ENCODE assay signal across 20 mouse cellular contexts in genomic region chr12:77198253-77198652, GRCm38 (mm10). TPM values are rescaled to one million over a fixed set of nuclear protein-coding genes. Genes with fewer than 3 reads are reported as not detected.
DNase-seq lines count a peak whose midpoint lies in the region; ATAC-seq and TF ChIP-seq lines count a peak whose summit lies in the region.
"Had no signal": no experiment of that assay in that cellular context is flagged by ENCODE, and none has a peak within 500 bp of the region (broad histone marks: within the 10 kb centered on the region; RNA-seq: fewer than 3 reads in every experiment).

No protein-coding gene starts in this region.

- no peak overlapping the region for H3K4me3 ChIP-seq in cerebellum, adult 2 months (replicated peaks; ENCODE audit: insufficient read depth, low read depth, low read length)
- H3K4me3 ChIP-seq in layer of hippocampus, adult 2 months = no peak overlapping the region
- no peak overlapping the region for H3K4me3 ChIP-seq in stomach, embryonic 15.5 days (replicated peaks)
- H3K4me3 ChIP-seq: embryonic facial prominence, embryonic 13.5 days; forebrain, embryonic 13.5 days; heart, embryonic 10.5 days; liver, embryonic 13.5 days had no signal

- H3K4me1 ChIP-seq in cerebellum, adult 2 months (ENCODE audit: control insufficient read depth, insufficient read depth, low read length) = peaks cover 7% of the 10 kb centered on the region
- no peaks in the 10 kb centered on the region; the same call in 1 of the 2 replicates for H3K4me1 ChIP-seq in stomach, embryonic 15.5 days
- H3K4me1 ChIP-seq: embryonic facial prominence, embryonic 13.5 days; forebrain, embryonic 13.5 days had no signal

- WGBS in cerebellum, adult 2 months = 95% methylated on average over 4 of the region's 4 CpGs
- WGBS in stomach, embryonic 15.5 days = 84% methylated on average over 4 of the region's 4 CpGs

- no peak for TF ChIP-seq CTCF in cerebellum, adult 2 months (IDR thresholded peaks at IDR 0.05; ENCODE audit: borderline replicate concordance, insufficient read depth, low read depth, low read length)
- no peak for TF ChIP-seq CTCF in layer of hippocampus, adult 2 months (conservative IDR thresholded peaks at IDR 0.05)

- H3K36me3 ChIP-seq in stomach, embryonic 15.5 days = no peaks in the 10 kb centered on the region
- H3K36me3 ChIP-seq: embryonic facial prominence, embryonic 13.5 days; heart, embryonic 10.5 days; liver, embryonic 13.5 days had no signal

- no peak overlapping the region for H3K9ac ChIP-seq in stomach, embryonic 15.5 days
- H3K9ac ChIP-seq: embryonic facial prominence, embryonic 13.5 days; forebrain, embryonic 13.5 days; hindbrain, embryonic 14.5 days; liver, embryonic 13.5 days had no signal

- no peak for DNase-seq in cerebellum, adult 2 months
- no peak for DNase-seq in cerebellum, postnatal 4 days (ENCODE audit: low spot score in 2 of 2)
- DNase-seq in layer of hippocampus, adult 2 months (ENCODE audit: low spot score in 2 of 2) = no peak
- DNase-seq in layer of hippocampus, postnatal 10 days (ENCODE audit: low spot score in 2 of 2) = no peak
- DNase-seq in gastrocnemius, postnatal 10 days = no peak
- DNase-seq in Muller cell, postnatal 12 days (ENCODE audit: inconsistent ontology term) = no peak
- DNase-seq: adrenal gland, postnatal 25 days; cerebellum, adult 11 months; heart, postnatal 4 days; liver, embryonic 13.5 days; lung, adult 2 months; right cerebral cortex, postnatal 14 days; spleen, adult 18-20 months; thymus, postnatal 36 days had no signal

- TF ChIP-seq POLR2A in cerebellum, adult 2 months (IDR thresholded peaks at IDR 0.05; ENCODE audit: borderline replicate concordance, insufficient read depth, low read length) = no peak

- no peak overlapping the region for H3K4me2 ChIP-seq in stomach, embryonic 15.5 days
- H3K4me2 ChIP-seq: embryonic facial prominence, embryonic 13.5 days; forebrain, embryonic 13.5 days; hindbrain, embryonic 14.5 days; liver, embryonic 13.5 days had no signal

- peak overlapping the region; percentile 11; the same call in 1 of the 2 replicates for H3K27ac ChIP-seq in cerebellum, adult 2 months (ENCODE audit: insufficient read depth, low read length)
- H3K27ac ChIP-seq in layer of hippocampus, adult 2 months = peak overlapping the region; percentile 71
- H3K27ac ChIP-seq in stomach, embryonic 15.5 days = 0 out of 2 replicates have a peak overlapping the region, but pooled peaks have one; percentile 7
- H3K27ac ChIP-seq: embryonic facial prominence, embryonic 13.5 days; forebrain, embryonic 13.5 days; heart, embryonic 10.5 days; hindbrain, embryonic 14.5 days; liver, embryonic 13.5 days had no signal

- peak; percentile 55 for ATAC-seq in common myeloid progenitor, adult 5-6 weeks (replicated peaks; ENCODE audit: low read depth, poor library complexity, severe bottlenecking)
- no peak for ATAC-seq in stomach, embryonic 15.5 days (ENCODE audit: insufficient read depth, low FRiP score, low read depth)
- ATAC-seq: forebrain, embryonic 13.5 days had no signal

- no peaks in the 10 kb centered on the region for H3K27me3 ChIP-seq in cerebellum, adult 2 months (ENCODE audit: control insufficient read depth, insufficient read depth, low read length)
- no peaks in the 10 kb centered on the region for H3K27me3 ChIP-seq in stomach, embryonic 15.5 days (replicated peaks)
- H3K27me3 ChIP-seq: embryonic facial prominence, embryonic 13.5 days; forebrain, embryonic 13.5 days; liver, embryonic 13.5 days had no signal

- no peaks in the 10 kb centered on the region for H3K9me3 ChIP-seq in stomach, embryonic 15.5 days
- H3K9me3 ChIP-seq: forebrain, embryonic 13.5 days; heart, embryonic 10.5 days; liver, embryonic 13.5 days had no signal

RNA-seq across cellular contexts. Expression of gene Fut8, which starts 39.7 kb away (rescaled TPM):
- 47.2 and 47.4 TPM in 2 replicates for polyA plus RNA-seq in cerebellum, adult 2 months (2012; rRNA removed)
- 10 to 100 TPM; 76.4 to 81.6 TPM for total RNA-seq in layer of hippocampus, adult 2 months (2021)
- total RNA-seq in layer of hippocampus, postnatal 10 days (2021) = 10 to 100 TPM; 88.7 to 90.9 TPM
- 188 and 193 TPM in 2 replicates for total RNA-seq in common myeloid progenitor, adult 5-6 weeks (2017)
- polyA plus RNA-seq in stomach, embryonic 15.5 days (2015; fragmentation: Nextera tagmentation; extraction: Ambion mirVana) = 30.3 and 30.4 TPM in 2 replicates
- total RNA-seq in gastrocnemius, postnatal 10 days (2021) = 10 to 100 TPM; 24.9 to 26.8 TPM

Comparison
In these comparisons a context has a peak if more than half of its experiments do, and no peak if none do; other contexts are left out.
1. H3K27ac ChIP-seq: peak in every context shown above with its lines; median percentile 71 in layer of hippocampus, adult 2 months; 11 in cerebellum, adult 2 months; 7 in stomach, embryonic 15.5 days.